Mouse (Mus musculus) cortical plate, adult 2 months (tissue): ENCODE data around the gene Apoa5. TPM values are rescaled to one million over a fixed set of nuclear protein-coding genes. Genes with fewer than 3 reads are reported as not detected.

Experiments used
- H3K27ac ChIP-seq: fragments of 200-500 bp; 2 replicates; pipeline ENCODE4 v1.5.1; 2012; ENCODE audit warnings: low read length, control low read depth, inconsistent platforms; ENCODE audit not compliant: insufficient read depth
- H3K4me1 ChIP-seq: fragments of 200-500 bp; 2 replicates; pipeline ENCODE4 v1.6.1; 2011; ENCODE audit warnings: low read length; ENCODE audit not compliant: control insufficient read depth, insufficient read depth
- H3K4me3 ChIP-seq: fragments of 200-500 bp; 2 replicates; pipeline ENCODE4 v1.5.1; 2011; ENCODE audit warnings: mild to moderate bottlenecking, low read length, control low read depth; ENCODE audit not compliant: insufficient read depth
- CTCF ChIP-seq: fragments of 200-500 bp; IDR thresholded peaks from 2 replicates; pipeline ENCODE4 v1.5.1; 2011; ENCODE audit warnings: mild to moderate bottlenecking, control low read depth, low read length; ENCODE audit not compliant: insufficient read depth; ENCODE audit errors: extremely low read depth
- POLR2A ChIP-seq: fragments of 200-500 bp; IDR thresholded peaks from 2 replicates; pipeline ENCODE4 v1.6.1; 2011; ENCODE audit warnings: mild to moderate bottlenecking, low read length, control low read depth; ENCODE audit not compliant: insufficient read depth; ENCODE audit errors: extremely low read depth
- polyA plus RNA-seq: library from polyadenylated mRNA; depleted of rRNA; stranded (reverse); fragments of >200 nt; gene quantifications from 2 replicates; pipeline ENCODE4 v1.2.3, GENCODE M21; 2012

Gene Apoa5
- polyA plus RNA-seq, 1 experiment = not detected

GRCm38 (mm10) chr9:46235596-46235648, 33.0 kb upstream of the Apoa5 start, which contains the start of gene Apoc3:
TSS of gene Apoc3 (minus strand) at chr9:46235636.
- Histone ChIP-seq H3K27ac (no peak within 1 kb of the TSS), H3K4me1 (no peaks in the 10 kb centered on the region), H3K4me3 (no peak within 1 kb of the TSS)
- TF ChIP-seq CTCF (no peak), POLR2A (no peak)

GRCm38 (mm10) chr9:46235649-46236048, 32.8 kb upstream of the Apoa5 start:
- Histone ChIP-seq H3K4me3 (no peak overlapping the region), H3K4me1 (no peaks in the 10 kb centered on the region), H3K27ac (no peak overlapping the region)
- TF ChIP-seq CTCF = no peak
- no peak for TF ChIP-seq POLR2A

GRCm38 (mm10) chr9:46238850-46239249, 29.6 kb upstream of the Apoa5 start:
- H3K4me1 ChIP-seq = no peaks in the 10 kb centered on the region
- no peak for TF ChIP-seq CTCF
- TF ChIP-seq POLR2A = no peak
- no peak overlapping the region for H3K4me3 ChIP-seq
- H3K27ac ChIP-seq = no peak overlapping the region

GRCm38 (mm10) chr9:46240526-46241153, 27.8 kb upstream of the Apoa5 start, which contains the start of gene Apoa4:
TSS of gene Apoa4 (plus strand) at chr9:46240696.
- Histone ChIP-seq H3K27ac (no peak within 1 kb of the TSS), H3K4me1 (no peaks in the 10 kb centered on the region), H3K4me3 (no peak within 1 kb of the TSS)
- TF ChIP-seq CTCF (no peak), POLR2A (no peak)

GRCm38 (mm10) chr9:46241818-46242217, 26.6 kb upstream of the Apoa5 start:
- no peak overlapping the region for H3K4me3 ChIP-seq
- TF ChIP-seq POLR2A (no peak), CTCF (no peak)
- no peak overlapping the region for H3K27ac ChIP-seq
- no peaks in the 10 kb centered on the region for H3K4me1 ChIP-seq

- H3K4me1 ChIP-seq = no peaks in the 10 kb centered on the region
- H3K4me3 ChIP-seq = no peak overlapping the region
- no peak overlapping the region for H3K27ac ChIP-seq
- no peak for TF ChIP-seq POLR2A
- TF ChIP-seq CTCF = no peak
Measured at GRCm38 (mm10) chr9:46243122-46243521, 25.3 kb upstream of the Apoa5 start.

GRCm38 (mm10) chr9:46243584-46243983, 24.8 kb upstream of the Apoa5 start:
- Histone ChIP-seq H3K4me1 (no peaks in the 10 kb centered on the region), H3K27ac (no peak overlapping the region), H3K4me3 (no peak overlapping the region)
- TF ChIP-seq CTCF (no peak), POLR2A (no peak)

GRCm38 (mm10) chr9:46246752-46247324, 21.6 kb upstream of the Apoa5 start:
- peak; percentile 98 for TF ChIP-seq CTCF
- no peak for TF ChIP-seq POLR2A
- Histone ChIP-seq H3K4me3 (no peak overlapping the region), H3K27ac (no peak overlapping the region), H3K4me1 (no peaks in the 10 kb centered on the region)

- Histone ChIP-seq H3K4me3 (no peak overlapping the region), H3K27ac (no peak overlapping the region), H3K4me1 (no peaks in the 10 kb centered on the region)
- TF ChIP-seq CTCF = no peak
- TF ChIP-seq POLR2A = no peak
Measured at GRCm38 (mm10) chr9:46256177-46256576, 12.3 kb upstream of the Apoa5 start.

GRCm38 (mm10) chr9:46256658-46257385, 11.6 kb upstream of the Apoa5 start:
- Histone ChIP-seq H3K4me3 (no peak overlapping the region), H3K27ac (no peak overlapping the region), H3K4me1 (no peaks in the 10 kb centered on the region)
- TF ChIP-seq POLR2A (no peak), CTCF (no peak)

- Histone ChIP-seq H3K4me1 (no peaks in the 10 kb centered on the region), H3K27ac (no peak overlapping the region), H3K4me3 (no peak overlapping the region)
- TF ChIP-seq CTCF = no peak
- TF ChIP-seq POLR2A = no peak
Measured at GRCm38 (mm10) chr9:46257546-46257945, 10.9 kb upstream of the Apoa5 start.
